Mouse (Mus musculus): ENCODE results near the gene Synm. TPM values are rescaled to one million over a fixed set of nuclear protein-coding genes. Genes with fewer than 3 reads are reported as not detected.

The Synm gene
- 100 to 1,000 TPM; 268 to 577 (median 411) TPM for total RNA-seq (2022)

DNA sequence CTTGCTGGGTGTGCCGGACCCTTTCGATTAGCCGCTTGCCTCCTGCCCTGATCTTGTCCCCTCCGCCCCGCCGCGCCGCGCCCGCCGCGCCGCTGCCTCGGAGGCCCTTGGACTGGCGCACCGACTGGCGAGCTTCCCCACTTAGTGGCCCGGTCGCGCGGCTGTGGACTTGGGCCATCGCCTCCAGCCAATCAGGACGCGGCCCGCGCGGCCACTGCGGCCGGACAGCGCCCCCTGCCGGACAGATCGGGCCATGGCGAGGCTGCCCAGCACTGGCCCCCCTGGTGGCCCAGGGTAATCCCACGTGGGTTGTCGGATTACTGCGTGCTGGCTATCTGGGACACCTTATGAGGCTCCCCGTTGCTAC lies at the start of gene Synm:
Gene Synm, minus strand, starts transcription at position 114 of the 367 bp plus-strand sequence.
- DNase-seq (ENCODE audit: low spot score in 2 of 2), result peak; percentile 88 to 92

DNA sequence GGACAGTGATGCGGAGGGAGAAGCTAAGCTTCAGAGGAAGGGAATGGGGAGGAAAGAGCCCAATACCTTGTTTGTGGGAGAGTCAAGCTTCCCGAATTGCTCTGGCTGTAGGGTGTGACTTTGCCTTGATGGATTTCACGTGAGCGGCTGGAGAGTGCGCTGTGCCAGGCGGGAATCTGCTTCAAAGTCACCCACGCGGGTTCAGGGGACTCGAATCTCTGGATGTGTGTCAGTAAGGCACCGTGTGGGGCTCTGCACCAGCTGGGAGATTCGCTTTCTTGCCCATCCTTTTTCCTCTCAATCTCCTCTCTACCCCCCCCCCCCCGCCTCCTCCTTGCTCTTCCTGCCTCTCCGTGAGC lies 44.3 kb upstream of the Synm start:
- DNase-seq (ENCODE audit: low spot score in 2 of 2), result no peak

DNA sequence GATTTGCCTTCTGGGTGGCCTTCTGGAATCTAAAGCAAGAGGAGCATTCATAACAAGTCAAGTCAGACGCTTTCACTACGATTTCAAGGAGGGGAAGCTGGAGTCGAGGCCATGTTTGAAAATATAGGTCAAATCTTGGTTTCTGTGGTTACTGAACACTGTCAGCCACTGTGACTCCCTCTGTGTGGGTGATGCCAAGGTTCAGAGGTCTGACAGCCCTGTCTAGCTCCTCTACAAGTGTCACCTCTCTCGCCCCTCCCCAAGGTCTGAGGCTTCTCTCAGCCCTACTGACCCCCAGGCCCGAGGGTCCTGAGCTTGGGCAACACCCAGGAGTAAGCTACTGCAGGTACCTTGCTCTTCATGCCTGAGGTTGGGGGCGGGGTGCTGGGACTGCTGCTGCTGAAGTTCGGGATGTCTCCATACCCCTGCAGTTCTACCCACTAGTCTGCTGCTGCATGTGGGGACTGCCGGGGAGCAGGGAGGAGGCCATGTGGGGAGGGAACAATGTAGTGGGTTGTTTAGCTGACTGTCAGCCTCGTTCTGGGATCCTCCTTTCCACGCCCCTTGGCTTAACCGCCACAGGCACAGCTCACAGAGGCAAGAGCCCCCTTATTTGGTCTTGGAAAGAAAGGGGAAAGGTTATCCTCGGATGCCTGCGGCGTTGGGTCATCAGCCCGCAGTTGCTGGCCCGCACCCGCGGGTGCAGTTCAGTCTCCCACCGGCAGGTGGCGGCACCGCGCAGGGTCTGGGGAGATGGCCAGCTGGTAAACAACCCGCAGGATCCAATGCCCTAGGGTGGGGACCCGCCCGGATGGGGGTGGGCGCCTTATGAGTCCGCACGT lies 43.7 kb upstream of the Synm start:
- peak; percentile 69 to 70 for DNase-seq (ENCODE audit: low spot score in 2 of 2)

DNA sequence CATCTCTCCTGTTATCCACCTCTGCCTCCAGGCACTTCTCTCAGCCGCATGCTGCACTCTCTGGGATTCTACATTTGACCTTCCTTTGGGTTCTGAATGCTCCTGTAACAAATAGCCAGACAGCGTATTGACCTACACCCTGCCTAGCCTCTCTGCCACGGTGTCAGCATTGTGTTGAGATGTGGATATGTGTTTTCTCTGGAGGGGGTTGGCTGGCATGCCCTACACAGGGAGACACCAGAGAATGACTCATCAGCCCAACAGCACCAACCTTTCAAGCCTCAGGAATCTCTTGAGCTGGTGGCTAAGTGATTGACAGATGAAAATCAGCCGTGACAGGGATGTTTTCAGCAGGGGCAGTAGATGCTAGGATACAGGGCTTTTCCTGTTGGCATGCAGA lies 41.5 kb upstream of the Synm start:
- DNase-seq (ENCODE audit: low spot score in 2 of 2), result no peak

DNA sequence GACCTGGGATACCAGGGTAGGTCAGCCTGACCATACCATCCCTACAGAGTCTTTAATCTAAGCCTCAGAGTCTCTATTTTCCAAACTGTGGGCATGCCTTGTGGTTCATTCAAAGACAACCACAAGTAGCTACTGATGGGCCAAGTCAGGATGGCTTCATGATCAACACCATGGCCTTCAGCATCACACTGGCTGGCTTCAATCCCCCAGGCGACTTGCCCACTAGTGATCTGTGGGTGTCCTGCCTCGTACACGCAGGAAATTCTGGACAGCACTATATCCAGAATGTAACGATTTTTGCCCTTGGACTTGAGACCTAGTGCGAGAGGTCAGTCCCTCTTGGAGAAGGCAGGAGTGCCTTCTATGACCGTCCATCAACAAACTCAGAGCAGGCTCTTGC lies 41.0 kb upstream of the Synm start:
- no peak for DNase-seq (ENCODE audit: low spot score in 2 of 2)

DNA sequence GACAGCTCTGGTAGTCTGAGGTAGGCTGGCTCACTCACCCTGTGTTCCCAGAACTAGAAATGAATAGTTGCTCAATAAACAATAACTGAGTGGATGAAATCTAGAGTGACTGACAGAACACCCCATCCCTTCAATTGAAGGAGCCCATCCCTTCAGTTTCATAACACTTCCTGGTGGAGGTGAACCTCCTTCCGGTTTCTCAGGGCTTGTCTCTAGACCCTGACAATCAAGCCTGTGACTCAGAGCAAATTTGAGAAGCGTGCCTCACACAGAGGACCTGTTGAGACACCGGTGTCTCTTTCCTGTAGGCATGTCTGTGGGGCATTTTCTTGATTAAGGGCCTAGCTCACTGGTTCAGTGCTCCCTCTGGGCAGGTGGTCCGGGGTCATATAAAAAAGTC lies 38.9 kb upstream of the Synm start:
- no peak for DNase-seq (ENCODE audit: low spot score in 2 of 2)

DNA sequence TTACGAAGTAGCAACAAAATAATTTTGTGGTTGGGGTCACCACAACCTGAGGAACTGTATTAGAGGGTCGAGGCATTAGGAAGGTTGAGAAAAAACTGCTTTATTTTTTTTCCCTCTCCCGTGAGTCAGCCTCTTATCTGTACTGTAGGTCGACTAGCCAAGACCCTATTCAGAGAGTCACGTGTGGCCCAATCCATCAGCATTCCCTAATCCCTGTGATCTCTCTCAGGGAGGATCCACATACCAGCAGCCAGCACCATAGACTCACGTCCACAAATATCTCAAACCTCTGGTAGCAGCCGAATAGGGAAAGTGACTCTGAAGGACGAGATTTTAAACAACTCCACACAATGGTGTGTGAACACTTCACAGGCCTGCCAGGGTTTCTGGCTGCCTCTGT lies 37.5 kb upstream of the Synm start:
- DNase-seq (ENCODE audit: low spot score in 2 of 2), result no peak

DNA sequence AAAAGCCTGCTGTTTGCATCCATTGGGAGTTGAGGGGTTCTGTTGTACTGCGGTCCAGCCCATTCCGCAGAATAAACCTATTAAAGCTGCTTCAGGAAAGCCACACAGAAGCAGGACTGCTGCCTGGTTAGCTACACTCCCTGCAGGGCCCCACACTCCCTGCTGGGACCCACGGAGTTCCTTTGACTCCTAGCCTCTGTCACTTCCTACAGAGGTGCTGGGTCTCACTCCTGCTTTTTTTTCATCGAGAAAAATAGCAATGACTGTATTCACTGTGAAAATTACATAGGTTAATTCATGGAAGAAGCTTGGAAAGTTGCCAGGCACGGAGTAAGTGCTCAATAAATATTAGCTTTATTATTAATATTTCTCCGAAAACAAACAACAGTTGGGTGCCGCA lies 33.9 kb upstream of the Synm start:
- DNase-seq (ENCODE audit: low spot score in 2 of 2), result no peak

DNA sequence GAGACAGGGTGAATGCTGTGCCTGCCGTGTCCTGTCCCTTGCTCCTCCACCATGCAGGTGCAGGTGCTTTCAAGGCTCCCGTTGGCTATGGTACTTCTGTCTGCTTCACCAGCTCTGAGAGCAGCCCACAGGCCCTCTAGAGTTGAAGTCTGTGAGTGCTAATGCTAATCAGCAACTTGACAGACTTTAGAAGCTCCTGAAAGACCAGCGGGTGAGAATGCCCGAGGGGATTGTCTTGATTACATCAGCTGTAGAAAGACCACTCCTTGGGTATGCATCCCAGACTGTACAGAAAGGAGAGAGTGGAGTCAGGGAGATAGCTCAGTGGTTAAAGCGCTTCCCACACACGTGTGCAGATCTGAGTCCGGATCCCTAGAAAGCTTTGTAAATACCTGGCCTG lies 31.7 kb upstream of the Synm start:
- no peak for DNase-seq (ENCODE audit: low spot score in 2 of 2)

DNA sequence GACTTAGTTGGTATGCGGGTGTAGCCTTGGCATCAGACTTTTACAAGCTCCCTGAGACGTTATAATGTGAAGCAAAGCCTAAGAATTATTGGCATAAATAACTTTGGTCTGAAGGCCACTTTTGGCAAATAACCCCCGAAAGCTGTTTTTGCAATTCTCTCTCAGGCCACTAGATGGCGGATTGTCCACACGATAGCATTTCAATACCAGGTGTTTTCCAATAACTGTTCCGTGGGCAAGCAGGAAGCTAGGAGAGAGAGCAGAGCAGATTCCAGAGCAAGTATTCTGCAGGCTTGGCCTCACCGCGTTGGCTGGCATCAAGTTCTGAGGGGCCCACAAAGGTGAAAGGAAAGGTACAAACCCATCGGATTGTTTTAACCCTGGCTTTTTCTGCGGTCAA lies 29.2 kb upstream of the Synm start:
- DNase-seq (ENCODE audit: low spot score in 2 of 2), result peak; percentile 33 to 44

DNA sequence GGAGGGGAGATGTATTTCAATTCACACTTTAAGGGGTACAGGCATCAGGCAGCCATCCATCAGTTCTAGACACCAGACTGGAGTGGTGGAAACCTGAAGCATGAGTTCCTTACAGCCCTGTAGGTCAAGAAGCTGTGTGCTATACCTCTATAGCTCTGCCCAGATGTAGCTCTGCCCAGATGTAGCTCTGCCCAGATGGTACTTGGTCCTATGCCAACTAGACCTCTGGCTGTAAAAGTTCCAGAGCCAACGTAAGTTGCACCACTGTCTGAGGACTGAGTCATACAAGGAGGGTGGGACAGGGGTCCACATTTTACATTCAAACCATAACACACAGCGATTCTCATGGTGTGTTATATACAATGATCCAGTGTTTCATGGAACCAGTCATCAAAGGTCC lies 28.3 kb upstream of the Synm start:
- DNase-seq (ENCODE audit: low spot score in 2 of 2), result no peak

DNA sequence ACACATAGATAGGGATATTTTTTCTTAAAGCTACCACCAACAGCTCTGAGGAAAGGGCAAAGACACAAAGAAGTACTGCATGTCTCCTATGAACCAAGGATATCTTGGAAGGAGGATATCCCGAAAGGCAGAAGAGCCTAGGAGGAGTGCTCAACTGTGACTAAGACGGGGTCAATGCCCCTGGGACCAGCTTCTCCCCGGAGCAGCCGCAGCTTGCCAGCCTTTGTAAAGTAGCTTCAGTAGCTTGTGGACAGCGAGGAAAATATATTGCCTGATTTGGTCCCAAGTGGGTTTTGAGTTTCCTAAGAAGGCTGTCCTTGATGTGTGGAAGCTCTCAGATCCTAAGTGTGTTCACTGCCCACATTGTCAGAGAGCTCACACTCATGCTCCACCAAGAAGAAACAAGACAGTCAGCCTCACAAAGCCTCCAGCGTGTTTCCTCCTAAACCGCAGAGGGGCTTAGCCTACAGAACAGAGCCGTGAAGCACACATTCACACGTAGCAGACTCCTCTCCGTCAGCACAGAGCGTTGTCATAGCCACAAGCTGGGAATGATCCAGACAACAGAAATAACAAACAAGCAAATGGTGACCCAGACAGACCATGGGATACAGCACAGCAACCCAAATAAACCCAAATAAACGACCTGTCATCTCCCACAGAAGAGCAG lies 17.2 kb upstream of the Synm start:
- DNase-seq (ENCODE audit: low spot score in 2 of 2), result no peak

DNA sequence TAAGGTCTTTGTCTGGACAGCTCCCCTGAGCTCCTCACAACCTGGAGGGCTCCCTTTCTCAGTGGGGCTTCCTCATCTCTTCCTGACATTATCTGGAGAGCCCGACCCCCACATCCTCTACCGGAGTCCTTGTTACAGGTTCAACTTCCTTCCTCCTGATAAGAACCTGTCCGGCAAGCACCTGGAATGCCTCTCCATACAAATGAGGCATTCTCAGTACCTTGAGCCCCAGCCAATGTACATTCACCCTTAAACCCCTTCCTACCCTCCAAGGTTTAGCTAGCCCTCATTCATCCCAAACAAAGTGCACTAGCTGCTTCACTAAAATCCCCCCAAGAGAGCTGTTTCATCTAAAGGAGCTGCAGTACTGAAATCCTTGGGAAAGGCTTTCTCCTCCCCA lies 16.1 kb upstream of the Synm start:
- no peak for DNase-seq (ENCODE audit: low spot score in 2 of 2)

DNA sequence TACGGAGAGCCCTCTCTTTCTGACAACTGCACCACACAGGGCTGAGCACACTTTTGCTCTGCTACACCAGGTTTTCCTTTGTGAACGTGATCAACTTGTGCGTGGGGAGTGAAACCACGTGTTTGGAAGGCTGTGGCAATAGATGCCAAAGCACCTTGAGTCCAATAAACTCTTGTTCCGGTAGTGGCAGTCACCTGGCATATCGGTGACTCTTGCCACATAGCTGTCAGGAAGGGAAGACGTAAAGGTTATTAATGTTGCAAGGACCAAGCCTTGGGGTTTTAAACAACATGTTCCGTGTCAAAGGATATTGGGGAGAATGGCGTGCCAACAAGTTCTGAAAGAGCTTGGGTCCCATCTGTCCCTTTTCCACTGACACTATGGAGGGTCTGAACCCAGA lies 12.7 kb upstream of the Synm start:
- no peak for DNase-seq (ENCODE audit: low spot score in 2 of 2)

DNA sequence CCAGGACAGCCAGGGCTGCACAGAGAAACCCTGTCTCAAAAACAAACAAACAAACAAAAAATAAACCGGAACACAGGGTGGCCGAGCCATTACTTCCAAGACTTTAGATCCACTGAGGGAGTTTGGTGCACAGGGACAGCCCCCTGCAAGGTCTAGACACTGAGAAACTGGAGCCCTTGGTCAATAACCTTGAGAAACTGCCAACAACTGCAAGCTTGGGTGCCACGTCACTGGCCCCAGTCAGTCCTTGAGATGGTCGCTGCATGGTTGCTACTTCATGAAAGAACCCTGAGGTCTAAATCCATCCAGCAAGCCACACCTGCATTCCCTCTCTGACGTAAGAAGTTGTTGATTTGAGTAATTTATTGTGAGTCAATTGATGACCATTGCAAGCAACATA lies 9.9 kb upstream of the Synm start:
- no peak for DNase-seq (ENCODE audit: low spot score in 2 of 2)

DNA sequence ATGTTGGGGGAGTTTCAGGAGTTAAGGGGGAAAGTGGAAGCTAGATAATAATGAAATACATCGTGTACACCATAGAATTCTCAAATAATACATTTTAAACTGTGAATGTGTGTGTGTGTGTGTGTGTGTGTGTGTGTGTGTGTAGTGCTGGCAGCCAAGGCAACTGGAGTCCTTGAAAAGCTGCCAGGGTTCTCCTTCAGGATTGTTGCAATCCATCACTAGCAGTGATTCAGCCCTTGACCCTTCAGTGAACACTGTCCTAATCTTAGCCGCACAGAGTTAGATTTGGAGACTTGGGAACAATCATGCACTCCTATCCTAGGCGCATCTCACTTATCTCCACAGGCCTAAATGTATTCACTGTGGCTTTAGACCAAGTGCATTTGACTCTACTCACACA lies 8.6 kb upstream of the Synm start:
- no peak for DNase-seq (ENCODE audit: low spot score in 2 of 2)

DNA sequence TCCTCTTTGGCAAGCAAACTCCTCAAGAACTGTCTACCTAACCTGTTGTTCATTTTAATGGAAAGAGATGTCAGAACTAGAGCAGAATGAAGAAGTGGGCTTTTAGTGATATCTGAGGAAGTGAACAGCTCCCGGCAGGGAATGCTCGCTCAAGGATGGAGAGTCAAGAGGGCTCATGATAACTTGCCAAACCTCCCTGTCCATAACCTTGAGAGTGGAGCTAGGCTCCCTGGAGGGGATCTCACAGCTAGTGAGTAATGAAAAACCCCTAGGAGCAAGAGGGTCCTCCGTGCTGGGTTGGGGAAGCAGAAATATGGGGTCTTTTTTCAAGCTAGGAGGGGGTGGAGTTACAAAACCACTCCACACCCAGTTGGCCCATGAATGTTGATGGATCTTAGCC lies 4.1 kb upstream of the Synm start:
- DNase-seq (ENCODE audit: low spot score in 2 of 2), result no peak

DNA sequence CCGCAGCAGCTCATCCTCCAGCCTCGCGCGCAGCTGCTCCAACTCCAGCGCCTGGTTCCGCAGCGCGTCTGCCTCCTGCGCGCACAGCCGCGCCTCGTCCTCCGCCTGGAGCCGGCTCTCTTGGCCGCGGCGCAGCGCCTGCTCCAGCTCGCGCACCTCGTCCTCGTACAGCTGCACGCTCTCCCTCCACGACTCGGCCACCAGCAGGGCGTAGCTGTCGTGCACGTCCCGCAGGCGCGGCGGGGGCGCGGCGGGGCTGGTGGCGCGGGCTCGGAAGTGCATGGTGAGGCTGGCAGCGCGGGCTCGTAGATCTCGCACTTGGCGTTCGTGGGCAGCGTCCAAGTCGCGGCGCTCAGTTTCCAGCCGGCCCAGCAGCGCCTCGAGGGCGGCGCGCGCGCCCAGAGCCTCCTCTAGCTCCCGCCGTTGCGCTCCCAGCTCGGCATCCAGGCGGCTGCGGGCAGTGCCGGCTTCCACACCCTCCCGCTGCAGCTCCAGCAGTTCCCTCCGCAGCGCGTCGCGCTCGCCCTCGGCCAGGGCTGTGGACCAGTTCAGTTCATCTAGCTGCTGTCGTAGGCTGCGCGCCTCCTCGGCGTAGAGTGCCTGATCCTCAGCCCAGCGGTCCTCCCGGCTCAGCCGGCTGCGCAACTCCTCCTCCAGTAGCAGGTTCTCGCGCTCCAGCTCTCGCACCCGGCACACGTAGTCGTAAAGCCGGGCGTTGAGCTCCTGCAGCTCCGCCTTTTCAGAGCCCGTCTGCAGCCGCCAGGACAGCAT lies 499 bp downstream of the Synm start:
- DNase-seq (ENCODE audit: low spot score in 2 of 2), result peak; percentile 45 to 72

DNA sequence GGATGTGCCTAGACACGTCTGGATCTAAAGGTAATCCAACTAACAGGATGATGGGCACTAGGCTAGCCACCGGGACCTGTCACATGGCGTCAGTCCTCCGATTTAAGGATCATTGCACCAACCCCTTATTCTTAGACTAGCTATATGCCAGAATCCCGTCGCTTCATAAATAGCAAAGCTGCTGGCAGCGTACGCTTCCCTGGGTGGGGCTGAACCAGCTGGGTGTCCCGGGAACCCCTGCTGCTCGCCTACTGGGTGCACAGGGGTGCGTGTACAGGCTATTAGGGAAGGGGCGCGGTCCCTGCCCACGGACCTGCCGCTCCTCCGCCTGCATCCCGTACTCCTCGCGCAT lies 1.1 kb downstream of the Synm start:
- peak; percentile 63 to 74 for DNase-seq (ENCODE audit: low spot score in 2 of 2)

DNA sequence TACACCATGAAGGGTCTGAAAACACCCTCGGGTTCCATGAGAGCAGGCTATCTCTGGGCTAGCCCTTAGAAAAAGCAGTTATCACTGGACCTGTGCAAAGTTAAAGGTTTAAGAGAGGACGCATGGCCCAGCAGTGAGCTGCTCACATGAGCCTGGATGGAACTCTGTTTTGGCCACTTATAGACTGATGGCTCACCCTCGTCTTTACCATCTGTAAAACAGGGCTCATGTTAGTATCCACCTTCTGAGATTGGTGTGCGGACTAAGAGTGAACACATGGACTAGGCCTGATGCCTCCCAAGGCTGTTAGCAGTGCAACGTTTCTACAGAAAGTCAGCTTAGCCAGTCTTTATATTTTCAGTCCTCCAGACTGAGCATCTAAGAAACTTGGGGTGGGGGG lies 2.9 kb downstream of the Synm start:
- DNase-seq (ENCODE audit: low spot score in 2 of 2), result no peak

DNA sequence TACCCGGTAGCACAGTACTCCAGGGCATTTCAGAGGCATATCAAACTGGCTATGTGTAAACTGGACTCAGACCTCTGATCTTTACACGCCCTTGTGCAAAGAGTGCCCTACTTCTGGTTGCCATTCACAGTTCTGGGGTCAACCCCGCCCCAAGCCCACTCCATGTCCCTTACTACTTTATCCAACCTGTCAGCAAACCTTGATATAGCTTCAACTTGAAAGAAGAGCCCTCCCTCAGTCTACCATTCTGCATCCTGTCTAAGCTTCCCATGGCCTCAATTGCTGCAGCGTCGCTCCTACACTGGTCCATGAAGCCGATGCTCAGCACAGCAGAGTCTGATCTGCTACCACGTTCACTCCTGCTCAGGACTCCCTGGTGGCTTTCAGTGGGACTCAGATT lies 4.2 kb downstream of the Synm start:
- no peak for DNase-seq (ENCODE audit: low spot score in 2 of 2)

DNA sequence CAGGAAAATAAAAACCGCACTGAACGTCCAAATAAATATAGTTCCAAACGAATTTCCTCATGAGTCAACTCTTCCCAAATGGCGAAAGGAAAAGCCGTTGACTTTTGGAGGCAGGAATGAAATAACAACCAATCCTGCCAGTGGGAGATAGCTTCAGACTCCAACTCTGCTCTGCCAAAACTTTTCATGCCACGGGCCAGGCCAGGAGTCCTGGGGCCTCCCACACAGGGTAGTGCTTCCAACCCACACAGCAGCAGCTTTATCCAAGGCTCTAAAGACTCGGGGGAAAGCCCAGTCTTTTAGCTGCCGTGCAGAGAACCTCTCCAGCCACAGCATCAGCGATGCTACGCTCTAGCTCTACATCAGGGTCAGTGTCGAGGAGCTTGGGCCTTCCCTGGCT lies 4.9 kb downstream of the Synm start:
- DNase-seq (ENCODE audit: low spot score in 2 of 2), result peak; percentile 30 to 56
